Mouse (Mus musculus) ES-Bruce4 (cell line): Measurements from ENCODE around the gene Eif2b4. TPM values are rescaled to one million over a fixed set of nuclear protein-coding genes. Genes with fewer than 3 reads are reported as not detected.

Experiments used
- H3K27ac ChIP-seq: 2 replicates; pipeline ENCODE4 v1.5.1; 2012; ENCODE audit warnings: low read length, inconsistent platforms; ENCODE audit not compliant: insufficient read depth
- H3K27me3 ChIP-seq: 2 replicates; pipeline ENCODE4 v1.6.1; 2012; ENCODE audit warnings: mild to moderate bottlenecking, low read length, inconsistent platforms; ENCODE audit not compliant: control insufficient read depth, poor library complexity, insufficient read depth, severe bottlenecking
- H3K36me3 ChIP-seq: 2 replicates; pipeline ENCODE4 v1.6.1; 2012; ENCODE audit warnings: inconsistent platforms, mild to moderate bottlenecking, low read length, moderate library complexity; ENCODE audit not compliant: control insufficient read depth, poor library complexity, insufficient read depth, severe bottlenecking
- H3K4me1 ChIP-seq: one replicate; pipeline ENCODE4 v1.8.1; 2011; ENCODE audit warnings: low read length; ENCODE audit not compliant: control insufficient read depth, insufficient read depth
- H3K4me3 ChIP-seq: 2 replicates; pipeline ENCODE4 v1.5.1; 2011; ENCODE audit warnings: low read depth, mild to moderate bottlenecking, low read length
- H3K9ac ChIP-seq: 2 replicates; pipeline ENCODE4 v1.6.1; 2012; ENCODE audit warnings: low read depth, mild to moderate bottlenecking, inconsistent platforms; ENCODE audit not compliant: poor library complexity, severe bottlenecking
- H3K9me3 ChIP-seq: replicated peaks from 2 replicates; pipeline ENCODE4 v1.6.1; 2012; ENCODE audit warnings: mild to moderate bottlenecking, low read length, inconsistent platforms; ENCODE audit not compliant: control insufficient read depth, poor library complexity, insufficient read depth, severe bottlenecking
- CTCF ChIP-seq: IDR thresholded peaks from one replicate; pipeline ENCODE4 v1.8.1; 2011; ENCODE audit warnings: low read depth, low read length
- EP300 ChIP-seq: IDR thresholded peaks from 2 replicates; pipeline ENCODE4 v1.6.1; 2011; ENCODE audit warnings: low read depth, low read length; ENCODE audit not compliant: insufficient read depth
- POLR2A ChIP-seq: IDR thresholded peaks from one replicate; pipeline ENCODE4 v1.8.1; 2011; ENCODE audit warnings: low read length; ENCODE audit not compliant: insufficient read depth
- polyA plus RNA-seq: library from polyadenylated mRNA; stranded (reverse); fragments of >200 nt; gene quantifications from 2 replicates; pipeline ENCODE4 v1.2.4, GENCODE M21; 2011; ENCODE audit warnings: low read depth; ENCODE audit not compliant: missing spikeins, insufficient read depth, insufficient read length

Eif2b4 gene
- polyA plus RNA-seq, 1 experiment = 45.2 TPM

GRCm38 (mm10) chr5:31221304-31221945 is 28.2 kb upstream of the Eif2b4 start:
- H3K27me3 ChIP-seq = no peaks in the 10 kb centered on the region
- H3K9ac ChIP-seq = peak overlapping the region; percentile 94
- H3K36me3 ChIP-seq = no peaks in the 10 kb centered on the region
- no peak for TF ChIP-seq EP300
- TF ChIP-seq CTCF = peak; percentile 53
- no peak for TF ChIP-seq POLR2A
- H3K4me3 ChIP-seq = peak overlapping the region; percentile 96
- no peaks in the 10 kb centered on the region for H3K4me1 ChIP-seq
- peak overlapping the region; percentile 85 for H3K27ac ChIP-seq
- H3K9me3 ChIP-seq = no peaks in the 10 kb centered on the region

- peak within 1 kb of the TSS; percentile 85 for H3K27ac ChIP-seq
- H3K36me3 ChIP-seq = peaks cover 4% of the 10 kb centered on the region
- peak within 1 kb of the TSS; percentile 94 for H3K9ac ChIP-seq
- no peaks in the 10 kb centered on the region for H3K4me1 ChIP-seq
- H3K9me3 ChIP-seq = no peaks in the 10 kb centered on the region
- no peaks in the 10 kb centered on the region for H3K27me3 ChIP-seq
- H3K4me3 ChIP-seq = peak within 1 kb of the TSS; percentile 96
- TF ChIP-seq CTCF (no peak), POLR2A (peak; percentile 98), EP300 (0 out of 2 replicates have a peak, but pooled peaks have one; percentile 39)
Observed at GRCm38 (mm10) chr5:31220448-31221303, 27.4 kb upstream of the Eif2b4 start, which contains the start of gene Ppm1g. Ppm1g (minus strand) TSS chr5:31220687.

- no peaks in the 10 kb centered on the region for H3K4me1 ChIP-seq
- peak overlapping the region; percentile 94 for H3K9ac ChIP-seq
- H3K36me3 ChIP-seq = peaks cover 5% of the 10 kb centered on the region
- TF ChIP-seq CTCF = no peak
- TF ChIP-seq EP300 = no peak
- TF ChIP-seq POLR2A = no peak
- H3K4me3 ChIP-seq = peak overlapping the region; percentile 91
- H3K9me3 ChIP-seq = no peaks in the 10 kb centered on the region
- H3K27ac ChIP-seq = peak overlapping the region; percentile 52
- no peaks in the 10 kb centered on the region for H3K27me3 ChIP-seq
Observed at GRCm38 (mm10) chr5:31219911-31220447, 26.7 kb upstream of the Eif2b4 start.

- Histone ChIP-seq H3K27me3 (no peaks in the 10 kb centered on the region), H3K4me3 (peak overlapping the region; percentile 91), H3K27ac (peak overlapping the region; percentile 52; the same call in 1 of the 2 replicates), H3K4me1 (no peaks in the 10 kb centered on the region), H3K36me3 (peaks cover 5% of the 10 kb centered on the region), H3K9ac (peak overlapping the region; percentile 94), H3K9me3 (no peaks in the 10 kb centered on the region)
- no peak for TF ChIP-seq CTCF
- TF ChIP-seq POLR2A = no peak
- TF ChIP-seq EP300 = no peak
Observed at GRCm38 (mm10) chr5:31219474-31219873, 26.2 kb upstream of the Eif2b4 start.

- peak overlapping the region; percentile 57 for H3K9ac ChIP-seq
- no peaks in the 10 kb centered on the region for H3K27me3 ChIP-seq
- TF ChIP-seq CTCF (no peak), EP300 (no peak), POLR2A (no peak)
- H3K4me3 ChIP-seq = no peak overlapping the region
- H3K9me3 ChIP-seq = no peaks in the 10 kb centered on the region
- H3K27ac ChIP-seq = no peak overlapping the region
- peaks cover 5% of the 10 kb centered on the region for H3K36me3 ChIP-seq
- no peaks in the 10 kb centered on the region for H3K4me1 ChIP-seq
Observed at GRCm38 (mm10) chr5:31219070-31219469, 25.8 kb upstream of the Eif2b4 start.
